Mouse (Mus musculus) heart, adult 18-20 months (tissue): ENCODE measurements at regions not wholly inside any gene's neighbourhood (a gene's known extent, or its start where the extent isn't known, plus 50 kb on each side); places are given as distances from the start of the nearest gene placed in this dataset.

Source experiments
- DNase-seq, 2 experiments: peaks; one replicate each; pipeline ENCODE4 v3.0.0; 2021 to 2022; ENCODE audit warnings: mixed read lengths in 1 of 2

- peak in 1 of 2 experiments; percentile 7 for DNase-seq
These were observed 63.0 kb upstream of the Kif16b start for GRCm38 (mm10) chr2:142964340-142964739.

GRCm38 (mm10) chr2:142967250-142967649 lies 65.9 kb upstream of the Kif16b start:
- DNase-seq: peak; percentile 23 to 60

- no peak for DNase-seq
These were observed 79.4 kb upstream of the Kif16b start for GRCm38 (mm10) chr2:142980771-142981170.

GRCm38 (mm10) chr2:142988691-142989090 lies 74.1 kb upstream of the Snrpb2 start:
- no peak for DNase-seq

- no peak for DNase-seq
These were observed 66.8 kb upstream of the Snrpb2 start for GRCm38 (mm10) chr2:142996088-142996487.

GRCm38 (mm10) chr2:143002874-143003273 lies 60.0 kb upstream of the Snrpb2 start:
- DNase-seq: no peak

- DNase-seq: no peak
These were observed 59.5 kb upstream of the Snrpb2 start for GRCm38 (mm10) chr2:143003341-143003740.

- no peak for DNase-seq
These were observed 51.5 kb upstream of the Snrpb2 start for GRCm38 (mm10) chr2:143011380-143011779.
